Mouse (Mus musculus) olfactory bulb, adult 2 months (tissue): ENCODE results near the gene Lrp5. TPM values are rescaled to one million over a fixed set of nuclear protein-coding genes. Genes with fewer than 3 reads are reported as not detected.

ENCODE experiments used
- H3K27ac ChIP-seq: fragments of 200-500 bp; 2 replicates; pipeline ENCODE4 v1.5.1; 2012; ENCODE audit warnings: low read depth, low read length; ENCODE audit not compliant: insufficient read depth
- H3K4me1 ChIP-seq: fragments of 200-500 bp; 2 replicates; pipeline ENCODE4 v1.6.1; 2012; ENCODE audit warnings: low read length; ENCODE audit not compliant: control insufficient read depth, insufficient read depth
- H3K4me3 ChIP-seq: fragments of 200-500 bp; 2 replicates; pipeline ENCODE4 v1.5.1; 2012; ENCODE audit warnings: mild to moderate bottlenecking, low read depth, low read length, moderate library complexity; ENCODE audit not compliant: insufficient read depth
- CTCF ChIP-seq: fragments of 200-500 bp; IDR thresholded peaks from 2 replicates; pipeline ENCODE4 v1.5.1; 2012; ENCODE audit warnings: low read depth, mild to moderate bottlenecking, low read length, moderate library complexity; ENCODE audit not compliant: insufficient read depth
- POLR2A ChIP-seq: fragments of 200-500 bp; IDR thresholded peaks from 2 replicates; pipeline ENCODE4 v1.6.1; 2012; ENCODE audit warnings: mild to moderate bottlenecking, low read depth, low read length, moderate library complexity; ENCODE audit not compliant: insufficient read depth
- WGBS: fragments of 180-500 bp; shearing (Covaris S2); methylation state at CpG from one replicate; pipeline ENCODE4 v1.1.7; 2018; 5-methylcytosine and 5-hydroxymethylcytosine counted together
- polyA plus RNA-seq: library from polyadenylated mRNA; stranded (reverse); fragments of >200 nt; gene quantifications from 2 replicates; pipeline ENCODE4 v1.2.4, GENCODE M21; 2012; ENCODE audit warnings: low replicate concordance; ENCODE audit not compliant: missing spikeins, insufficient read depth, insufficient read length

The Lrp5 gene
- polyA plus RNA-seq, 1 experiment = not detected

GRCm38 (mm10) chr19:3684957-3685580 lies 1.3 kb downstream of the Lrp5 start:
- no peak for TF ChIP-seq POLR2A
- no peak for TF ChIP-seq CTCF
- H3K4me1 ChIP-seq = peaks cover 9% of the 10 kb centered on the region
- 56% methylated on average over 11 of the region's 11 CpGs for WGBS
- no peak overlapping the region for H3K27ac ChIP-seq
- H3K4me3 ChIP-seq = peak overlapping the region; percentile 63; the same call in 1 of the 2 replicates

- no peak overlapping the region for H3K27ac ChIP-seq
- 52% methylated on average over 1 of the region's 1 CpGs for WGBS
- peaks cover 9% of the 10 kb centered on the region for H3K4me1 ChIP-seq
- H3K4me3 ChIP-seq = no peak overlapping the region
- TF ChIP-seq POLR2A (no peak), CTCF (no peak)
These were observed 1.9 kb downstream of the Lrp5 start for GRCm38 (mm10) chr19:3684414-3684813.

- TF ChIP-seq POLR2A (no peak), CTCF (no peak)
- Histone ChIP-seq H3K27ac (no peak overlapping the region), H3K4me3 (no peak overlapping the region), H3K4me1 (peaks cover 9% of the 10 kb centered on the region)
- 32% methylated on average over 13 of the region's 13 CpGs for WGBS
These were observed 4.9 kb downstream of the Lrp5 start for GRCm38 (mm10) chr19:3681310-3681934.

- H3K27ac ChIP-seq = no peak overlapping the region
- WGBS = 87% methylated on average over 7 of the region's 7 CpGs
These were observed 5.6 kb downstream of the Lrp5 start for GRCm38 (mm10) chr19:3680732-3681131.

GRCm38 (mm10) chr19:3674122-3674855 lies 12.1 kb downstream of the Lrp5 start:
- WGBS = 87% methylated on average over 8 of the region's 8 CpGs
- TF ChIP-seq POLR2A (no peak), CTCF (no peak)
- H3K4me3 ChIP-seq = no peak overlapping the region
- H3K27ac ChIP-seq = 0 out of 2 replicates have a peak overlapping the region, but pooled peaks have one; percentile 17
- peaks cover 5% of the 10 kb centered on the region for H3K4me1 ChIP-seq

More at GRCm38 (mm10) chr19:3680732-3681131, 5.6 kb downstream of the Lrp5 start:
- H3K4me3 ChIP-seq = no peak overlapping the region
- no peak for TF ChIP-seq POLR2A
- no peak for TF ChIP-seq CTCF
- H3K4me1 ChIP-seq = peaks cover 9% of the 10 kb centered on the region

GRCm38 (mm10) chr19:3673149-3673548 lies 13.2 kb downstream of the Lrp5 start:
- Histone ChIP-seq H3K27ac (no peak overlapping the region), H3K4me1 (peaks cover 9% of the 10 kb centered on the region), H3K4me3 (no peak overlapping the region)
- 89% methylated on average over 2 of the region's 2 CpGs for WGBS
- TF ChIP-seq POLR2A (no peak), CTCF (no peak)

- H3K4me1 ChIP-seq = peaks cover 8% of the 10 kb centered on the region
- no peak for TF ChIP-seq POLR2A
- TF ChIP-seq CTCF = no peak
- H3K4me3 ChIP-seq = no peak overlapping the region
- H3K27ac ChIP-seq = 0 out of 2 replicates have a peak overlapping the region, but pooled peaks have one; percentile 8
- 38% methylated on average over 13 of the region's 13 CpGs for WGBS
These were observed 17.3 kb downstream of the Lrp5 start for GRCm38 (mm10) chr19:3669100-3669499.

- H3K4me1 ChIP-seq = peaks cover 6% of the 10 kb centered on the region; the same call in 1 of the 2 replicates
- H3K27ac ChIP-seq = 0 out of 2 replicates have a peak overlapping the region, but pooled peaks have one; percentile 8
- 76% methylated on average over 10 of the region's 10 CpGs for WGBS
- TF ChIP-seq POLR2A = no peak
- TF ChIP-seq CTCF = no peak
- no peak overlapping the region for H3K4me3 ChIP-seq
These were observed 17.8 kb downstream of the Lrp5 start for GRCm38 (mm10) chr19:3668551-3668950.

- Histone ChIP-seq H3K4me3 (no peak overlapping the region), H3K27ac (no peak overlapping the region), H3K4me1 (peaks cover 6% of the 10 kb centered on the region; the same call in 1 of the 2 replicates)
- no peak for TF ChIP-seq POLR2A
- TF ChIP-seq CTCF = no peak
- 86% methylated on average over 11 of the region's 11 CpGs for WGBS
These were observed 18.4 kb downstream of the Lrp5 start for GRCm38 (mm10) chr19:3667979-3668378.
